Mouse (Mus musculus): ENCODE data around the gene Akr1d1. TPM values are rescaled to one million over a fixed set of nuclear protein-coding genes. Genes with fewer than 3 reads are reported as not detected.

The Akr1d1 gene
- polyA plus RNA-seq, 1 experiment from 2014 or later = 0.15 TPM

DNA sequence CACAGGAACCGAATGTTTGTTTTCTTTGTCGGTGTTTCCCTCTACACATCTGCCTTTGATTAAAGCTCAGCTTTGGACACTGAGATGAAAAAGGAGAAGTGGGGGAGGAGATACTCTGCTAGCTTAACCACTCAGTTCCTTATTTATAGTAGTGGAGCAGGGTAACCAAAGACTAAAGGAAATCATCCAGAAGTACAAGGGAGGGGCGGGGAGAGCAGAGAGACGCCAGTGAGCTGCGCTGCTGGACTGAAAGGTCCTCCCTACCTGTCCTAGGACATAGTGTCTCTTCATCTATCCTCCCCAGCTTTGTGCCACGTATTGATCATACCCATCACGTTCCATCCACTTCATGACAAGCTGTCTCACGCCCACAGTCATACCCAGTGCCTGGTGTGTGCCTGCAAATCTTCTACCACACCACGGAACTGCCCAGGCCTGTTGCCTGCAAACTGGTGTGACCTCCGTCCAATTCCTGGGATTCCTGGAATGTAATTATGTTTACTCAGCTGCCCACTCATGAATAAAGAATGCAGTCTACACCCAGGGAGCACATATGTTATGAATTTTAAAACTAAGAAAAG is 87.5 kb downstream of the Akr1d1 start:
- Histone ChIP-seq H3K9ac (ENCODE audit: low read depth, low read length) (no peak overlapping the region), H3K4me3 (ENCODE audit: low read depth, low read length) (no peak overlapping the region), H3K27me3 (replicated peaks; ENCODE audit: control insufficient read depth, insufficient read depth, low read length) (no peaks in the 10 kb centered on the region), H3K9me3 (ENCODE audit: control insufficient read depth, low read length) (no peaks in the 10 kb centered on the region), H3K27ac (ENCODE audit: low read depth, low read length) (no peak overlapping the region), H3K4me1 (replicated peaks; ENCODE audit: control insufficient read depth, insufficient read depth, low read length) (peaks cover 10% of the 10 kb centered on the region; the same call in 1 of the 2 replicates), H3K4me2 (no peak overlapping the region), H3K36me3 (ENCODE audit: control insufficient read depth, insufficient read depth, low read length) (no peaks in the 10 kb centered on the region)
- peak; percentile 32 for DNase-seq (ENCODE audit: low spot score)
- ATAC-seq (replicated peaks; ENCODE audit: low FRiP score) = no peak
- 40% methylated on average over 10 of the region's 10 CpGs for WGBS

Other genes with a start within 250 kb of the Akr1d1 start
- 0.17 and 0.18 TPM in 2 replicates for gene Dgki, start 230.0 kb upstream of the Akr1d1 start, polyA plus RNA-seq (2014; fragmentation: Nextera tagmentation; extraction: Ambion mirVana)
- 12.8 and 12.9 TPM in 2 replicates for gene Creb3l2, start 88.0 kb upstream of the Akr1d1 start, polyA plus RNA-seq (2014; fragmentation: Nextera tagmentation; extraction: Ambion mirVana)